Mouse (Mus musculus): ENCODE measurements around the gene Hoxd3. TPM values are rescaled to one million over a fixed set of nuclear protein-coding genes. Genes with fewer than 3 reads are reported as not detected.

Gene Hoxd3
- polyA plus RNA-seq, 1 experiment from 2014 or later, result not detected

GRCm38 (mm10) chr2:74688795-74689573, 22.7 kb upstream of the Hoxd3 start:
- Histone ChIP-seq H3K27me3 (peaks cover 99% of the 10 kb centered on the region), H3K9ac (no peak overlapping the region), H3K4me3 (replicated peaks) (no peak overlapping the region), H3K27ac (replicated peaks) (no peak overlapping the region), H3K9me3 (replicated peaks) (no peaks in the 10 kb centered on the region), H3K36me3 (replicated peaks) (no peaks in the 10 kb centered on the region), H3K4me2 (no peak overlapping the region), H3K4me1 (replicated peaks) (no peaks in the 10 kb centered on the region)
- ATAC-seq (ENCODE audit: insufficient read depth), result no peak
- WGBS (ENCODE audit: insufficient replicate concordance), result 4% methylated on average over 12 of the region's 12 CpGs

DNA sequence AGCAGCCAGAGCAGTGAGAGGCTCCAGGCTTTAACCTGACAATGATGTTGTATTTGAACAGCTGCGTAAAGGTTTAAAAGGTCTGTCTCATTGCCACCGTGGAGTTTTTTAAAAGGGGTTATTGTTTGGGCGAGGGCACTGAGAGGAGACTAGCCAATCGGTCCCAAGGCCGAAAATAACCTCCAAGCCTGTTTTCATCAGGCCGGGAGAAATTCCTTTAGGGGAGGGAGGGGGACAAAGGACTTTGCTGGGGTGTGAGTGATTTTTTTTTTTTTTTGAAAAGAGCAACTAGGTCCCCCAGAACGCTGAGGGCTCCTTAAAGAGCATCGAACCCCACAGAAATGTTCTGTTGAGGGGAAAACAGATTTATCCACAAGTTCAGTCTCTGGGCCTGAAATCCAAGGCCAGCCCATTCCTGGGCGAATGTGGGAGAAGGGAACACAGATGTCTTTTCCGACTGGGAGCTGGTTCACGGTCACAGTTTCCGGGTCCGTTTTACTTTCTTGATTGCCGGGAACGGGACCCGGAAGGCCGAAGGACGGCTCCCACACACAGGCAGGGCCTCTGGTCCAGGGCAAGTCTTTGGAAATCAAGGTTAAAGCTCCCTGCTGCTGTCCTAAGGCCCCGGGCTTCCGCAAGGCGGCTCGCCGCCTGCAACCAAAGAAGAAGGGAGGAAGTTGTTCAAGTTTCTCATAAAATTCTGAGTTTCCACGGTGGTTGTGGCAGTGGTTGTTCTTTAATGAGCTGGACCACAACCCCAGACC, 22.0 kb upstream of the Hoxd3 start:
- Histone ChIP-seq H3K9me3 (replicated peaks) (no peaks in the 10 kb centered on the region), H3K4me1 (replicated peaks) (no peaks in the 10 kb centered on the region), H3K4me2 (no peak overlapping the region), H3K27ac (replicated peaks) (no peak overlapping the region), H3K9ac (no peak overlapping the region), H3K27me3 (peaks cover 99% of the 10 kb centered on the region), H3K4me3 (replicated peaks) (no peak overlapping the region), H3K36me3 (replicated peaks) (no peaks in the 10 kb centered on the region)
- under 1% methylated on average over 24 of the region's 24 CpGs for WGBS (ENCODE audit: insufficient replicate concordance)
- no peak for ATAC-seq (ENCODE audit: insufficient read depth)

GRCm38 (mm10) chr2:74690338-74690716, 21.4 kb upstream of the Hoxd3 start:
- no peak overlapping the region for H3K4me3 ChIP-seq (replicated peaks)
- H3K9me3 ChIP-seq (replicated peaks), result no peaks in the 10 kb centered on the region
- H3K9ac ChIP-seq, result no peak overlapping the region
- peaks cover 99% of the 10 kb centered on the region for H3K27me3 ChIP-seq
- no peak overlapping the region for H3K4me2 ChIP-seq
- ATAC-seq (ENCODE audit: insufficient read depth), result no peak
- no peaks in the 10 kb centered on the region for H3K4me1 ChIP-seq (replicated peaks)
- H3K36me3 ChIP-seq (replicated peaks), result no peaks in the 10 kb centered on the region
- WGBS (ENCODE audit: insufficient replicate concordance), result 4% methylated on average over 8 of the region's 8 CpGs
- no peak overlapping the region for H3K27ac ChIP-seq (replicated peaks)

DNA sequence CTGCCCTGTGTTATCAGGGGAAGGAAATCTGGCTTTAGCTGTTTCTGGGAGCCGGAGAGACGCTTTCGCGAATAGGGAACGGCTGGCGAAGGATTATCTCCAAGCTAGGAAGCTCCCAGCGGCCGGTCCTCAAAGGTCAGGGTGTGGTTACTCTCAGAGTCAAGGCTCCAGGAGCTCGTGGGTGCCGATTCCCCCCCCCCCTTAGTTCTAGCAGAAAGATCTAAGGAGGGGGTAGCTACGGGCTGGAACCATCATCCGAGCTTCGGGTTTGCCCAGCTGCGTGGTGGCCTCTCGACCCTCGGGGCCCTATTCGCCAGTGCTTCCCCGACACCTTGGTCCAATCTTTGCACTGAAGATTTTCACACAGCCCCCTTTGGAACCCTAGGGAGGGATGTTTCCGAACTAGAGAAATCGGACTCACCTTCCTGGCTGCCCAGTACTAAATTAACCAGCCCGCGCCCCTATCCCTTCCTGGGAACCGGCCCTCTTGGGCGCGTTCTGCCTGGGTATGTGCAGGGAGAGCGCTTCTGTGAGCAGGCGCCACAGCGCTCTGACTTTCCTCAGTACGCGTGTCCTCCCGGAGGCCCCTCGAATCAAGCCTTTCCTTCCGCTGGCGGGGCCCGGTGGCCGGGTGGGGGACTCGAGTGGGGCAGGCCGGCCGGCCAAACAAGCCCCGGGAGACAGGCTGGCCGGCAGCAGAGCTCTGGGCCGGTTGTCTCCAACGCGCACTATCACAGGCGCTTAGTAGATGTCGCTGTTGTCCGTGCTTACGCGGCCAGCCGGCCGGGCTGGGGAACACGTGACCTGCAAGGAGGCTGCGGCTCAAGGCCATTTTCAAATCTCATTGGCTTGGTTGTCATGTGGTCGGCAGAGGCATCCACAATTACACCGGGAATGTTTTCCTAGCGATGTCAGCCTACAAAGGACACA, 20.4 kb upstream of the Hoxd3 start, which contains the start of gene Hoxd10:
Gene Hoxd10, plus strand, starts transcription at position 903 of the 930 bp plus-strand sequence.
- no peaks in the 10 kb centered on the region for H3K4me1 ChIP-seq (replicated peaks)
- no peak for ATAC-seq (ENCODE audit: insufficient read depth)
- no peak within 1 kb of the TSS for H3K9ac ChIP-seq
- no peaks in the 10 kb centered on the region for H3K36me3 ChIP-seq (replicated peaks)
- 2% methylated on average over 56 of the region's 56 CpGs for WGBS (ENCODE audit: insufficient replicate concordance)
- peaks cover 100% of the 10 kb centered on the region for H3K27me3 ChIP-seq
- no peak within 1 kb of the TSS for H3K4me2 ChIP-seq
- no peak within 1 kb of the TSS for H3K4me3 ChIP-seq (replicated peaks)
- H3K27ac ChIP-seq (replicated peaks), result no peak within 1 kb of the TSS
- H3K9me3 ChIP-seq (replicated peaks), result no peaks in the 10 kb centered on the region

DNA sequence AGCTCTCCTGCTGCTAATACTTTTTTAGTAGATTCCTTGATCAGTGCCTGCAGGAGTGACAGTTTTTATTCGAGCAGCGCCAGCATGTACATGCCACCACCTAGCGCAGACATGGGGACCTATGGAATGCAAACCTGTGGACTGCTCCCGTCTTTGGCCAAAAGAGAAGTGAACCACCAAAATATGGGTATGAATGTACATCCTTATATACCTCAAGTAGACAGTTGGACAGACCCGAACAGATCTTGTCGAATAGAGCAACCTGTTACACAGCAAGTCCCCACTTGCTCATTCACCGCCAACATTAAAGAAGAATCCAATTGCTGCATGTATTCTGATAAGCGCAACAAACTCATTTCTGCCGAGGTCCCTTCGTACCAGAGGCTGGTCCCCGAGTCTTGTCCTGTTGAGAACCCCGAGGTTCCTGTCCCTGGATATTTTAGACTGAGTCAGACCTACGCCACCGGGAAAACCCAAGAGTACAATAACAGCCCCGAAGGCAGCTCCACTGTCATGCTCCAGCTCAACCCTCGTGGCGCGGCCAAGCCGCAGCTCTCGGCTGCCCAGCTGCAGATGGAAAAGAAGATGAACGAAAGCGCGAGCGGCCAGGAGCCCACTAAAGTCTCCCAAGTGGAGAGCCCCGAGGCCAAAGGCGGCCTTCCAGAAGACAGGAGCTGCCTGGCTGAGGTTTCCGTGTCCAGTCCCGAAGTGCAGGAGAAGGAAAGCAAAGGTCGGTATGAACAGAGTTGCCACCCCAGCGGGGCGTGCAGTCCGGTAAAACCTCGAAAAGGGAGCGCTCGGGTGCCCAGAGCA, 19.5 kb upstream of the Hoxd3 start:
- H3K9ac ChIP-seq, result no peak overlapping the region
- 2% methylated on average over 35 of the region's 35 CpGs for WGBS (ENCODE audit: insufficient replicate concordance)
- no peaks in the 10 kb centered on the region for H3K36me3 ChIP-seq (replicated peaks)
- ATAC-seq (ENCODE audit: insufficient read depth), result no peak
- H3K27me3 ChIP-seq, result peaks cover 100% of the 10 kb centered on the region
- no peaks in the 10 kb centered on the region for H3K4me1 ChIP-seq (replicated peaks)
- no peak overlapping the region for H3K4me2 ChIP-seq
- no peak overlapping the region for H3K4me3 ChIP-seq (replicated peaks)
- H3K27ac ChIP-seq (replicated peaks), result no peak overlapping the region
- H3K9me3 ChIP-seq (replicated peaks), result no peaks in the 10 kb centered on the region

- Histone ChIP-seq H3K4me2 (no peak overlapping the region), H3K27me3 (peaks cover 100% of the 10 kb centered on the region), H3K4me3 (replicated peaks) (no peak overlapping the region), H3K27ac (replicated peaks) (no peak overlapping the region), H3K36me3 (replicated peaks) (no peaks in the 10 kb centered on the region), H3K9me3 (replicated peaks) (no peaks in the 10 kb centered on the region), H3K9ac (no peak overlapping the region), H3K4me1 (replicated peaks) (peaks cover 5% of the 10 kb centered on the region)
- 2% methylated on average over 20 of the region's 20 CpGs for WGBS (ENCODE audit: insufficient replicate concordance)
- no peak for ATAC-seq (ENCODE audit: insufficient read depth)
Observed at GRCm38 (mm10) chr2:74692808-74693431, 18.8 kb upstream of the Hoxd3 start.

DNA sequence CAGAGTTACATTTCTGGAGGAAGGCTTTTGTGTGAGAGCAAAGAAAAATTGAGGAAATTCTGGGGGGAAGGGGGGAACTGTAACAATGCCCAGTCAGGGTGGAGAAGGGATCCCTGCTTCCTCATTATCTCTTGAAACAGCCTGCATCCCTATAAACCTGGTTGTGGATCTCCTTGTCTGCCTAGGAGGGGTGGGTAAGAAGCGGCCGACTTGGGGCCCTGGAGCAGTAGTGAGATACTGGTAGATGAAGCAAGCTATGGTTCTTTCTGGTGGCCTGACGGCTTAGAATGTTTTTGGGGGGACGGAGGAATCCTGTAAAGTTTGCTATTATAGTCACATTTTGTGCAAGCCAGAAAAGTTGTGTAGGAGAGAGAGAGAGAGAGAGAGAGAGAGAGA, 18.3 kb upstream of the Hoxd3 start:
- Histone ChIP-seq H3K27ac (replicated peaks) (no peak overlapping the region), H3K9ac (no peak overlapping the region), H3K9me3 (replicated peaks) (no peaks in the 10 kb centered on the region), H3K4me1 (replicated peaks) (peaks cover 6% of the 10 kb centered on the region), H3K36me3 (replicated peaks) (no peaks in the 10 kb centered on the region), H3K27me3 (peaks cover 100% of the 10 kb centered on the region), H3K4me2 (no peak overlapping the region), H3K4me3 (replicated peaks) (no peak overlapping the region)
- 17% methylated on average over 4 of the region's 4 CpGs for WGBS (ENCODE audit: insufficient replicate concordance)
- no peak for ATAC-seq (ENCODE audit: insufficient read depth)

- H3K4me2 ChIP-seq, result no peak overlapping the region
- no peak overlapping the region for H3K4me3 ChIP-seq (replicated peaks)
- ATAC-seq (ENCODE audit: insufficient read depth), result no peak
- no peaks in the 10 kb centered on the region for H3K9me3 ChIP-seq (replicated peaks)
- H3K36me3 ChIP-seq (replicated peaks), result no peaks in the 10 kb centered on the region
- peaks cover 6% of the 10 kb centered on the region for H3K4me1 ChIP-seq (replicated peaks)
- H3K27ac ChIP-seq (replicated peaks), result no peak overlapping the region
- WGBS (ENCODE audit: insufficient replicate concordance), result 3% methylated on average over 16 of the region's 16 CpGs
- no peak overlapping the region for H3K9ac ChIP-seq
- H3K27me3 ChIP-seq, result peaks cover 100% of the 10 kb centered on the region
Observed at GRCm38 (mm10) chr2:74694066-74694465, 17.7 kb upstream of the Hoxd3 start.

DNA sequence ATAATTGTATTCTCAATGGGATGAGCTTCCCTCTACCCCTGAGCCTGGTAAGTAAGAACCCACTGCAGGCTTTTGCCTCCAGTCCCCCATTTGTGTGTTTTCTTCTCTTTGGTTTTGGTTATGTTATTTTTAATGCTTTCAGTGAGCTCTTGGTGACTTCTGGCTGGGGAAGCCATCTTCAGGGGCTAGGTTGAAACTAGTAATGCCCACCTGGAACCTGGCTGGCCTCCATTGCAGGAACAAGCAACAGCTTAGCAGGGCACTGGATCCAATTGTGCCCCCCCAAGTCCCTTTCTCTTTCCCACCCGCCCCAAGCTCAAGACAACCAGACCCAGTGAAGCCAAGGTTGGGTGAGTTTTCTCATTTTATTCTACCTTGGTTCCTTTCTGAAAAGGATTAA, 16.3 kb upstream of the Hoxd3 start:
- Histone ChIP-seq H3K9me3 (replicated peaks) (no peaks in the 10 kb centered on the region), H3K4me2 (no peak overlapping the region), H3K27ac (replicated peaks) (no peak overlapping the region), H3K27me3 (peaks cover 100% of the 10 kb centered on the region), H3K9ac (no peak overlapping the region), H3K36me3 (replicated peaks) (no peaks in the 10 kb centered on the region), H3K4me1 (replicated peaks) (peaks cover 6% of the 10 kb centered on the region), H3K4me3 (replicated peaks) (no peak overlapping the region)
- WGBS (ENCODE audit: insufficient replicate concordance), result 5% methylated on average over 1 of the region's 1 CpGs
- no peak for ATAC-seq (ENCODE audit: insufficient read depth)

DNA sequence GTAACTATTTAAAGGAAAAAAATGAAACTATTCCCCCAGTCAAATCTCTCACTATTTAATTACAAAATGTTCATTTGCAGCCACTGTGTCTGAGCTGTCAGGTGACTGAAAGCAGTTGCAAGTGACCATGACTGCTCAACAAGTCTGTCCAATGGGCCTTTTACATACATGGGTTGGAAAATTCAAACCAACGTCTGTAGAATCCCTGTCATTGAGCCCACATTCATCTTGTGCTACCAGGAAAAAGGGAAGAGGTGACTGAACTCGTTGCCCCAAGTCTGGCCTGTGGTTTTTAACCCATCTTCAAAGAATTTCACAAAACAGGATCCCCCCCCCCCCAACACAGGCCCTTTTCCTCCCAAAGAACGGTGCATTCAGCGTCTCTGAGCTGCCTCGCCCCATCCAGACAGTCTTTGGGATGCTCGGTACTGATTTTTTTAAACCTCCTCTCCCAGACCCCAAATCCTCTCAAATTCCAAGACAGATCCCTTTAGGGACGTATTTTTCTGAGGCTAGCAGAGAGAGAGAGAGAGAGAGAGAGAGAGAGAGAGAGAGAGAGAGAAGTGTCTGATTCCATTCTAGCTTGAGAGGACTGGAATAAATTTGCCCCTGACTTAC, 15.8 kb upstream of the Hoxd3 start:
- no peaks in the 10 kb centered on the region for H3K36me3 ChIP-seq (replicated peaks)
- no peak overlapping the region for H3K9ac ChIP-seq
- H3K4me1 ChIP-seq (replicated peaks), result peaks cover 6% of the 10 kb centered on the region
- H3K4me2 ChIP-seq, result no peak overlapping the region
- no peak for ATAC-seq (ENCODE audit: insufficient read depth)
- 5% methylated on average over 7 of the region's 7 CpGs for WGBS (ENCODE audit: insufficient replicate concordance)
- no peak overlapping the region for H3K27ac ChIP-seq (replicated peaks)
- H3K4me3 ChIP-seq (replicated peaks), result no peak overlapping the region
- H3K9me3 ChIP-seq (replicated peaks), result no peaks in the 10 kb centered on the region
- H3K27me3 ChIP-seq, result peaks cover 100% of the 10 kb centered on the region
